8 mouse cellular contexts compared by ENCODE assay signal in the genomic region with DNA sequence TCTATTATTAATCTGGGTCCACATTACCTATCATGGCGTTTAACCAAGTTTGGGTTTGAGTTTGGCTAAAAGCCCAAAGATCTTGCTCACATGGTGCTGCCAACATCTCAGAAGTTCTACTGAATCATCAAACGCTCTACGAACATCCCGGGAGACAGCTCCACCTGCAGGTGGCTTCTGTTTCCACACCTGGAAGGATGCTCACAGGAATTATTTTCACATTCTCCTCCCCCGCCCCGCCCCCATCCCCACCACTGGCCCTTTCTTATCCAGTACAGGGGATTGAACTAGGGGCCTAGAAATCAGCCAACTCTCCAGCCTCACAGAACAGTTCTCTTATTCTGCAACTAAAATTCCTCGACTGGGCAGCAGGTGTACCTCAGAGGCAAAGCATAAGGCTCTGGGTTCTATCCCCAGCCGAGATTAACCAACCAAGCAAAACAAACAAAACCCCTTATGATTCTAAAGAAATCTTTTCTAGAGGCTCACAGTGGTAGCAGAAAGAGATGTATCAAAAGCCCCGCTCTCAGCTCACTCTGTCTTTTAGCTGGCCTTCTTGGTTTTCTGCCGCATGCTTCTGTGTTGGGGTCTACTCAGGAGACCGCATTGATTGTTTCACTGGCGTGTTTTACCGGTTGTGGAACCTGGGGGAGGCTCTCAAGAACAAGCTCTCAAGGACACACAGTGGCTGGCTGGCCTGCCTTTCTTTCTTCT. TPM values are rescaled to one million over a fixed set of nuclear protein-coding genes. Genes with fewer than 3 reads are reported as not detected.
DNase-seq lines count a peak whose midpoint lies in the region; ATAC-seq and TF ChIP-seq lines count a peak whose summit lies in the region.

No protein-coding gene starts in this region.

- 47% methylated on average over 13 of the region's 13 CpGs for WGBS in forebrain, embryonic 11.5 days
- 39% methylated on average over 13 of the region's 13 CpGs for WGBS in lung, embryonic 15.5 days

- DNase-seq in MEL-GATA-1-ER (ENCODE audit: extremely low read depth, low read depth), result peak; percentile 64
- DNase-seq in c-Kit-positive CD71-positive TER-119-positive erythroid progenitor cells, embryonic 14.5 days (ENCODE audit: low spot score), result peak; percentile 66
- peak; percentile 87 for DNase-seq in forebrain, embryonic 11.5 days (ENCODE audit: low spot score)
- peak; percentile 75 to 80 for DNase-seq in heart, postnatal 36 days
- peak; percentile 82 to 83 for DNase-seq in layer of hippocampus, adult 2 months (ENCODE audit: low spot score in 2 of 2)
- peak; percentile 78 for DNase-seq in retina, embryonic 14.5 days (ENCODE audit: low spot score)
- peak; percentile 58 for DNase-seq in yolk sac, embryonic 10.5 days (ENCODE audit: low spot score)

- H3K4me2 ChIP-seq in forebrain, embryonic 11.5 days (ENCODE audit: low read depth, low read length, severe bottlenecking), result peak overlapping the region; percentile 21; the same call in 1 of the 2 replicates
- peak overlapping the region; percentile 48 for H3K4me2 ChIP-seq in lung, embryonic 15.5 days

- H3K27ac ChIP-seq in forebrain, embryonic 11.5 days (ENCODE audit: low read depth, low read length), result peak overlapping the region; percentile 43; the same call in 1 of the 2 replicates
- H3K27ac ChIP-seq in layer of hippocampus, adult 2 months, result peak overlapping the region; percentile 87
- H3K27ac ChIP-seq in lung, embryonic 15.5 days, result peak overlapping the region; percentile 48; the same call in 1 of the 2 replicates

- no peaks in the 10 kb centered on the region for H3K36me3 ChIP-seq in forebrain, embryonic 11.5 days (ENCODE audit: control insufficient read depth, insufficient read depth, low read length)
- H3K36me3 ChIP-seq in lung, embryonic 15.5 days, result no peaks in the 10 kb centered on the region

- no peaks in the 10 kb centered on the region for H3K27me3 ChIP-seq in forebrain, embryonic 11.5 days (ENCODE audit: control insufficient read depth, insufficient read depth, low read length)
- H3K27me3 ChIP-seq in lung, embryonic 15.5 days, result no peaks in the 10 kb centered on the region

- peaks cover 20% of the 10 kb centered on the region for H3K4me1 ChIP-seq in forebrain, embryonic 11.5 days (replicated peaks; ENCODE audit: control insufficient read depth, insufficient read depth, low read length)
- peaks cover 35% of the 10 kb centered on the region for H3K4me1 ChIP-seq in lung, embryonic 15.5 days

- H3K9ac ChIP-seq in forebrain, embryonic 11.5 days (ENCODE audit: low read length), result peak overlapping the region; percentile 37; the same call in 1 of the 2 replicates
- H3K9ac ChIP-seq in lung, embryonic 15.5 days, result peak overlapping the region; percentile 20; the same call in 1 of the 2 replicates

- no peak overlapping the region for H3K4me3 ChIP-seq in forebrain, embryonic 11.5 days (ENCODE audit: low read depth, low read length)
- peak overlapping the region; percentile 40 for H3K4me3 ChIP-seq in layer of hippocampus, adult 2 months
- H3K4me3 ChIP-seq in lung, embryonic 15.5 days, result peak overlapping the region; percentile 26

- peak; percentile 64 for ATAC-seq in forebrain, embryonic 11.5 days (replicated peaks; ENCODE audit: low FRiP score)
- peak; percentile 56; the same call in 1 of the 2 replicates for ATAC-seq in lung, embryonic 15.5 days (ENCODE audit: borderline replicate concordance, extremely low read depth, low FRiP score, low TSS enrichment)

- no peaks in the 10 kb centered on the region for H3K9me3 ChIP-seq in forebrain, embryonic 11.5 days (ENCODE audit: control insufficient read depth, low read length)
- H3K9me3 ChIP-seq in lung, embryonic 15.5 days, result no peaks in the 10 kb centered on the region

- intact Hi-C loops in heart, postnatal 36 days (cut with DNase I), result loop anchor here (1.0 kb wide), 2 partner anchors 76 to 108 kb away; partner anchors contain the start of gene Tubb2a

- peak; percentile 83 for TF ChIP-seq CTCF in layer of hippocampus, adult 2 months (conservative IDR thresholded peaks at IDR 0.05)

RNA-seq across cellular contexts. Expression of gene Psmg4, which starts 8.4 kb away (rescaled TPM):
- polyA plus RNA-seq in forebrain, embryonic 11.5 days (2014; fragmentation: Nextera tagmentation; extraction: Ambion mirVana), result 114 and 123 TPM in 2 replicates
- 10 to 100 TPM; 28.3 to 30.9 TPM for total RNA-seq in heart, postnatal 36 days (2021)
- 10 to 100 TPM; 23.7 to 23.9 TPM for total RNA-seq in layer of hippocampus, adult 2 months (2021)
- polyA plus RNA-seq in lung, embryonic 15.5 days (2015; fragmentation: Nextera tagmentation; extraction: Ambion mirVana), result 64.3 and 72.7 TPM in 2 replicates

RNA-seq across cellular contexts. Expression of gene Tubb2b, which starts 24.1 kb away (rescaled TPM):
- 232 and 287 TPM in 2 replicates for polyA plus RNA-seq in forebrain, embryonic 11.5 days (2014; fragmentation: Nextera tagmentation; extraction: Ambion mirVana)
- total RNA-seq in heart, postnatal 36 days (2021), result 1 to 10 TPM; 4.4 to 5.6 TPM
- 100 to 1,000 TPM; 227 to 233 TPM for total RNA-seq in layer of hippocampus, adult 2 months (2021)
- polyA plus RNA-seq in lung, embryonic 15.5 days (2015; fragmentation: Nextera tagmentation; extraction: Ambion mirVana), result 18.0 and 19.7 TPM in 2 replicates

Comparison
In these comparisons a context has a peak if more than half of its experiments do, and no peak if none do; other contexts are left out.
1. RNA of gene Tubb2b, which starts 24.1 kb away (total RNA-seq): 227 to 233 TPM in layer of hippocampus, adult 2 months; 4.4 to 5.6 TPM in heart, postnatal 36 days; every median in the first group is over 10 times any median in the second.
2. Peak in every context shown above with its lines, with median percentiles within 50 percentile points of each other: DNase-seq and H3K27ac ChIP-seq.